Mouse (Mus musculus) kidney, embryonic 16.5 days (tissue): ENCODE measurements at regions not wholly inside any gene's neighbourhood (a gene's known extent, or its start where the extent isn't known, plus 50 kb on each side); places are given as distances from the start of the nearest gene placed in this dataset.

ENCODE experiments used
- ATAC-seq: fragments of 200-750 bp; cut with Nextera tagmentation; 2 replicates; pipeline ENCODE4 v1.8.0; 2017; ENCODE audit warnings: moderate TSS enrichment; ENCODE audit not compliant: low FRiP score, low TSS enrichment
- H3K27ac ChIP-seq: fragments of 300-500 bp; sonication (generic); 2 replicates; pipeline ENCODE4 v1.5.1; 2014; ENCODE audit warnings: low read length
- H3K27me3 ChIP-seq: fragments of 300-500 bp; sonication (generic); 2 replicates; pipeline ENCODE4 v1.6.1; 2014; ENCODE audit warnings: low read length, control low read depth, mixed read lengths; ENCODE audit not compliant: insufficient read depth
- H3K36me3 ChIP-seq: fragments of 300-500 bp; sonication (generic); 2 replicates; pipeline ENCODE4 v1.6.1; 2014; ENCODE audit warnings: low read length, control low read depth, mixed read lengths; ENCODE audit not compliant: insufficient read depth
- H3K4me1 ChIP-seq: fragments of 300-500 bp; sonication (generic); 2 replicates; pipeline ENCODE4 v1.6.1; 2014; ENCODE audit warnings: low read length, control low read depth, mixed read lengths; ENCODE audit not compliant: insufficient read depth
- H3K4me2 ChIP-seq: fragments of 300-500 bp; sonication (generic); replicated peaks from 2 replicates; pipeline ENCODE4 v1.6.1; 2014; ENCODE audit warnings: low read depth, low read length
- H3K4me3 ChIP-seq: fragments of 300-500 bp; sonication (generic); 2 replicates; pipeline ENCODE4 v1.5.1; 2014; ENCODE audit warnings: mild to moderate bottlenecking, low read length
- H3K9ac ChIP-seq: fragments of 300-500 bp; sonication (generic); replicated peaks from 2 replicates; pipeline ENCODE4 v1.6.1; 2014; ENCODE audit warnings: low read length
- H3K9me3 ChIP-seq: fragments of 300-500 bp; sonication (generic); 2 replicates; pipeline ENCODE4 v1.6.1; 2016; ENCODE audit warnings: low read length, control low read depth
- WGBS: fragments of 180-500 bp; shearing (Covaris S2); extraction: QIAGEN DNeasy Blood & Tissue Kit; methylation state at CpG from one replicate; pipeline ENCODE4 v1.1.7; 2014; 5-methylcytosine and 5-hydroxymethylcytosine counted together

DNA sequence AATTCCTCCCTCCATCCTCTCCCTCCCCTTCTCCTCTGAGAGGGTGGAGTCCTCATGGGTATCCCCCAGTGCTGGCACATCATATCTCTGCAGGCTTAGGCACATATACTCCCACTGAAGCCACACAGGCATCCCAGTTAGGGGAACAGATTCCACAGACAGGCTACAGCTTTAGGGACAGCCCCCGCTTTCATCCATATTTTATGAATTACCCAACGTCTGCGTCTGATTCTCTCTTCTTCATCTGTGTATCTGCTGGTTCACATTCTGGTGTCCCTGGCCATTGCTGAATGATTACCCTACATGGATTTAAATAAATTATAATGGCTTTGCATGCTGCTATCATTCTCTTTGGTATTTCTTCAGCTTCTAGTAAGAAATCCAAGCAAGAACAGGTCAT is 632.4 kb downstream of the Tmem114 start:
- H3K27me3 ChIP-seq = no peaks in the 10 kb centered on the region
- H3K4me3 ChIP-seq = no peak overlapping the region
- ATAC-seq = no peak
- no peak overlapping the region for H3K4me2 ChIP-seq
- H3K4me1 ChIP-seq = 0 out of 2 replicates have a peak, but pooled peaks cover 3% of the 10 kb centered on the region
- no peaks in the 10 kb centered on the region for H3K36me3 ChIP-seq
- no peak overlapping the region for H3K27ac ChIP-seq
- H3K9me3 ChIP-seq = no peaks in the 10 kb centered on the region
- WGBS = 97% methylated on average over 3 of the region's 3 CpGs
- no peak overlapping the region for H3K9ac ChIP-seq

DNA sequence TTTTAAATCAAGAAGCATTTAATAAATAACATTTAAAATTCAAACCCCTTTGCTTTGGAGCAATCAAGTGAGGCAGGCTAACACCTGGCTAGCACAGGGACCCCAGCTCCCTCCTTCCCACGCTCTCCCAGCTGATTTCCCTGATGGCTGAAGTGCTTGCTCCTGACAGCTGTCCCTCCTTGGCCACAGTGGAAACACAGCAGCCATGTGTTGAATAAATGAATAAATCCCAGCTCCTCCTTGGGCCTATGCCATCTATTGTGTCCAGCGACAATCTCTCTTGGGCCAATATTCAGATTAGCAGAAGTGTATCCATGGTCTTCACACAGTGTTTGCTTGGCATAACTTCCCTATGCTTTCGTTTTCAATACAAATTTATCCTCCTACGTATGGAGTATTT is 634.7 kb downstream of the Tmem114 start:
- no peaks in the 10 kb centered on the region for H3K36me3 ChIP-seq
- no peak overlapping the region for H3K4me2 ChIP-seq
- H3K9me3 ChIP-seq = no peaks in the 10 kb centered on the region
- H3K9ac ChIP-seq = no peak overlapping the region
- no peak overlapping the region for H3K4me3 ChIP-seq
- no peak for ATAC-seq
- H3K4me1 ChIP-seq = no peaks in the 10 kb centered on the region
- H3K27ac ChIP-seq = no peak overlapping the region
- 87% methylated on average over 4 of the region's 4 CpGs for WGBS
- no peaks in the 10 kb centered on the region for H3K27me3 ChIP-seq

DNA sequence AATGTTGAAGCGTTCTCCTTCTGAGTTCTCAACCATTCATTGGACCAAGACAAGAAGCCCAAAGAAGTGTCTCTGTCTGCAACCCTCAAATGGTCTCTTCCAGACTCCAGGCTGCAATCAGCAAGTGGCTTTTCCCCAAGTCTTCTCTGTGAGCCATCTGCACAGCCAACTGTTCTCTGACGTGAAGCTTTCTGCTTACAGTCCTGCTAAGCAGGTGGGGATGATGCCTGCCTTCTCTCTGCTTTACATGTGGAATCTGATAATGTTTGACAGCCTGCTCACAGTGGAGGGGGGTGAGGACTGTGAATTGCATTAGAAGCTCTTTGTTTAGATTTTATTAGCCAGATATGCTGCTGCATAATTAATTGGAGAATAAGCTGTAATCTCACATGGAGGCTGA is 636.7 kb downstream of the Tmem114 start:
- Histone ChIP-seq H3K4me1 (no peaks in the 10 kb centered on the region), H3K4me3 (no peak overlapping the region), H3K27me3 (no peaks in the 10 kb centered on the region), H3K9me3 (no peaks in the 10 kb centered on the region), H3K9ac (no peak overlapping the region), H3K36me3 (no peaks in the 10 kb centered on the region), H3K4me2 (no peak overlapping the region), H3K27ac (no peak overlapping the region)
- no peak for ATAC-seq
- 81% methylated on average over 2 of the region's 2 CpGs for WGBS

DNA sequence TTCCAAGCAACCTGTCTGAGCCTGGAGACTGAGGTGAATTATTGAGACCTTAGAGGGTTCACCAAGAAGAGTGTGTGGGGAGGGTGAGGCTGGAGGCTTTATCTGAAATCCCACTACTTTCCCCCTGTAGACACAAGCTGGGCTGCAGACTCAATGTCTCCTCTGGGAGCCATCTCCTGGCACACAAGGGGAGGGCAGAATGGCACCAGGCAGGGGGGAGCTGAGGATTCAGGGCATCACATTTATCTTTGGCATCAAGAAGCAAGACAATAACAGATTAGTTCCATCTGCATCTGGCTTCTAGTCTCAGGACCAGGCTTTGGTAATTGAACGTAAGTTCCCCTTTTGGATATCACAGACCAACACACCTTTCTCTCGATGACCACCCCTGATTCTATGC is 643.4 kb downstream of the Tmem114 start:
- ATAC-seq = no peak
- Histone ChIP-seq H3K4me2 (no peak overlapping the region), H3K4me1 (no peaks in the 10 kb centered on the region), H3K36me3 (no peaks in the 10 kb centered on the region), H3K27me3 (no peaks in the 10 kb centered on the region), H3K9ac (no peak overlapping the region), H3K27ac (no peak overlapping the region), H3K4me3 (no peak overlapping the region), H3K9me3 (no peaks in the 10 kb centered on the region)
- WGBS = 81% methylated on average over 2 of the region's 2 CpGs

DNA sequence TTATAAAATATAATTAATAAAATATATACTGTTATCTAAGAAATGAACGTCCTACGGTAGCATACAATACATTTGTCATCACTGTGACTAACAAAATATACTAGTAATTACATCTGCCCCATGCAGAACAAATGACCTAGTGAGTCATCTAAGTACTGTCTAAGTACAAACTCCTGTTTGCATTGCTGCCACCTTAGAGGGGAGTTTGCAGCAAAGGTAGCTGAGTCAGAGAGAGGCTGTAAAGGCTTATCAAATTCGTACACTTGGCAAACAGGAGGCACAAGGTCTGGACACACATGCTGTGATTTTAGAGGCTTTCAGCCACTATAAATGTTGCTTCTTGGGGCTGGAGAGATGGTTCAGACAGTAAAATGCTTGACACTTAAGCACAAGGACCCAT is 649.3 kb downstream of the Tmem114 start:
- WGBS = 81% methylated on average over 3 of the region's 3 CpGs
- H3K27me3 ChIP-seq = no peaks in the 10 kb centered on the region

DNA sequence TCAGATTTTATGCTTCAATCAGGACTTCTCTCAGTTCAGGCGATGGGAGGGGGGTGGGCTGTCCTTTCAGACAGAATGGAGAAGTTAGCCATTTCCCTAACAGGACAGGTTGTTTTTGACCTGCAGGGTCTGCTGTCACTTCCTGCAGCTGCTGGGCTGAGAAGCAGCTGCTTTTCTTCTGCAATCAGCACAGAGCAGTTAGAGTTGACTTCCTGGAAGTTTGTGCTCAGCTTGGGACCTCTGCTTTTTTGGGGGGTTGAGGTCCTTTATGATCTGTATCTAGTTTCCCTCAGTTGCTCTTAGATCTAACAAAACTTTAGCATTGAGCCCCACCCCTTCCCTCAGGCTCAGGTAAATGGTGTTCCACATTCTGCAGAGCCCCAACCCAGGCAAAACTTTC is 656.5 kb downstream of the Tmem114 start:
- Histone ChIP-seq H3K9ac (no peak overlapping the region), H3K9me3 (no peaks in the 10 kb centered on the region), H3K4me3 (no peak overlapping the region), H3K27me3 (no peaks in the 10 kb centered on the region), H3K36me3 (no peaks in the 10 kb centered on the region), H3K27ac (no peak overlapping the region), H3K4me2 (no peak overlapping the region), H3K4me1 (no peaks in the 10 kb centered on the region)
- no peak for ATAC-seq
- WGBS = 53% methylated on average over 1 of the region's 1 CpGs

More for the DNA sequence above, 649.3 kb downstream of the Tmem114 start:
- Histone ChIP-seq H3K27ac (no peak overlapping the region), H3K4me3 (no peak overlapping the region), H3K9ac (no peak overlapping the region), H3K9me3 (no peaks in the 10 kb centered on the region), H3K4me2 (no peak overlapping the region), H3K4me1 (no peaks in the 10 kb centered on the region), H3K36me3 (no peaks in the 10 kb centered on the region)
- ATAC-seq = no peak

DNA sequence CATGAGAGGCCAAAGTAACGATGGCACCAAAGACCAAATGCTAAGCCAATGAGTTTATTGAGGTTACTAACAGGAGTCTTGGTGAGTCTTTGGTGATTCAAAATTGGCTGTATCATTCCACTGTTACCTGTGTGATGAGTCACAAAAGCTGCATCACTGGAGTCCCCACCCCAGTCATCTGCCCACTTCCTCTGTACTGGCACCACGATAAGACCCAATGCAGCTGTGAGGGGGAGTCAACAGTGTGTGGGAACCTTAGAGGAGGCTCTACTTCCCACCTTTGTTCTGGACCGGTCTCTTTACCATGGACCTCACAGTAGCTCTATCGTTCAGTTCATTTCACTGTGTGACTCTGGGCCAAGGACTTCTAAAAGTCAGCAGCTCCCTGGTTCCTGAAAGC is 657.2 kb downstream of the Tmem114 start:
- H3K27ac ChIP-seq = no peak overlapping the region
- H3K27me3 ChIP-seq = no peaks in the 10 kb centered on the region
- no peaks in the 10 kb centered on the region for H3K36me3 ChIP-seq
- H3K9ac ChIP-seq = no peak overlapping the region
- ATAC-seq = no peak
- 80% methylated on average over 4 of the region's 4 CpGs for WGBS
- no peak overlapping the region for H3K4me2 ChIP-seq
- H3K9me3 ChIP-seq = no peaks in the 10 kb centered on the region
- no peaks in the 10 kb centered on the region for H3K4me1 ChIP-seq
- no peak overlapping the region for H3K4me3 ChIP-seq

DNA sequence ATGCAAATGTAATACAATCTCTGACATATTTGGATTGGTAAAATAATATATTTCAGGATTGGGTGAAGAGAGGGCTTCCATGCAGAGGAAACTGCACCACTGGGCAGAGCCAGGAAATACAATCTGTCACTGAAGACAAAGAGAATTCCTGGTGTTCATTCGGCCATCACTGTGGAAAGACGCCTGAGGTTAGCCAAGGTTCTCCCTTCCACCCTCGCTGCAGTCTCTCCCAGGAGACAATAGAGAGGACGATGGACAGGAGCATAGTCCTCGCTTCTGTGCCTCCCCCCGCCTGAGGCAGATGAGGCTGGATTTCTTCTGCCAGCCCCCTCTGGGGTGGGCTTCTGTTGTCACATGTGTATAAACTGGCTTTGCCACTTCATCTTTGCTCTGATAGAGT is 660.6 kb downstream of the Tmem114 start:
- Histone ChIP-seq H3K9me3 (no peaks in the 10 kb centered on the region), H3K9ac (no peak overlapping the region), H3K4me2 (no peak overlapping the region), H3K27me3 (no peaks in the 10 kb centered on the region), H3K36me3 (no peaks in the 10 kb centered on the region), H3K4me3 (no peak overlapping the region), H3K27ac (peak overlapping the region; percentile 14), H3K4me1 (no peaks in the 10 kb centered on the region)
- WGBS = 16% methylated on average over 6 of the region's 6 CpGs
- ATAC-seq = peak; percentile 91

DNA sequence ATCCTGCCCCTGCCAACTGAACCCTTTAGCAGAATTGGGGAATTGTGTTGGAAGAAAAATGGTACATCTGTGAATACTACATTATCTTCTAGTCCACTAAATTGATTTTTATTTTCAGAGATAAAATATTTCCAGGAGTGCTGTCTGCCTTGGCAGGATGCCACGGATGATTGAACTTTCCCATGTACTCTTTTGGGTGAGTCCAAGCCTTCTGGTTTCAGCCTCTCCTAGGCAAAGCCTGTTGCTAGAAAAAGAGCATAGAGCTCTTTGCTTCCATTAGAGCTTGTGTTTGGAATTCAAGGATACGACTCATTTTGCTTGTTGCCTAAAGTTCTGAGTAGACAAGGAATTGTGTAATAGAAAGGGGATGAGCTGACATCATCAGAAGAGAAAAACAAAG is 696.8 kb downstream of the Tmem114 start:
- no peaks in the 10 kb centered on the region for H3K9me3 ChIP-seq
- H3K4me2 ChIP-seq = no peak overlapping the region
- H3K27ac ChIP-seq = no peak overlapping the region
- H3K36me3 ChIP-seq = no peaks in the 10 kb centered on the region
- no peak overlapping the region for H3K4me3 ChIP-seq
- H3K27me3 ChIP-seq = no peaks in the 10 kb centered on the region
- 75% methylated on average over 2 of the region's 2 CpGs for WGBS
- no peak overlapping the region for H3K9ac ChIP-seq
- no peak for ATAC-seq
- no peaks in the 10 kb centered on the region for H3K4me1 ChIP-seq

DNA sequence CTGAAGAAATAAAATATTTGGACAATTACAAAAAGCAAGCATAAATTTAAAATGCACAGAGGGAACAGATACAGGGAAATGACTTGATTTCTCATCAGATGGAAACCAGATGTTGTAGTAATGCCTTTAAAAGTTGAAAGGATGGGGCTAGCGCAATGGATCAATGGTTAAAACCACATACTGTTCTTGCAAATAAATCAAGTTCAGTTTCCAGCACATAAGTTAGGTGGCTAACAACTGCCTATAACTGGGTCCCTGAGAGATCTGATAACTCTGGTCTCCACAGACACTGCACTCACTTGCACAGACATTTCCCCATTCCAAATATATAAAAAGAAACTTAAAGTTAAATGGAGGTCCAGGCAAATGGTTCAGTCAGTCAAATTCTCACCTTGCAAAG is 699.7 kb downstream of the Tmem114 start:
- Histone ChIP-seq H3K4me3 (no peak overlapping the region), H3K27ac (no peak overlapping the region), H3K36me3 (no peaks in the 10 kb centered on the region), H3K4me1 (no peaks in the 10 kb centered on the region), H3K9me3 (no peaks in the 10 kb centered on the region), H3K9ac (no peak overlapping the region), H3K4me2 (no peak overlapping the region), H3K27me3 (no peaks in the 10 kb centered on the region)
- 68% methylated on average over 1 of the region's 1 CpGs for WGBS
- ATAC-seq = no peak

DNA sequence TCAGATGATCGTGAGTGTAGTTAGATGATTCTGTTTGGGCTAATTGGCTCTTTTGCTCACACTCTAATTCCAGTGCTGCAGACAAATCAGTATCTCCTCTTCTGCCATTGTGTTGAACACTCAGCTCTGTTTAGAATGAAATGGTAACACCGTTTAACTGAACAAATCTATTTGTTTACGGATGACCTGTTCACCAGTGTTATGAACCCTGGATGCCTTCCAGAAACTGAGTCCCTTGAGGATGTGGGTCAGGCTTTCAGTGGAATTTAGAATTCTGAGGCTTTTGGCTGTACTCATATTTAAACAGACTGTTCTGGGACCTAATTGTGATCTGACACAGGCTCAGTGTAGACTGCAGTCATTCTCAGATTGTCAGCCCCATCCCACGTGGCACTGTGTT is 723.5 kb downstream of the Tmem114 start:
- WGBS = 56% methylated on average over 4 of the region's 4 CpGs
- Histone ChIP-seq H3K36me3 (no peaks in the 10 kb centered on the region), H3K4me2 (no peak overlapping the region), H3K9me3 (no peaks in the 10 kb centered on the region), H3K27me3 (no peaks in the 10 kb centered on the region), H3K4me1 (no peaks in the 10 kb centered on the region), H3K4me3 (no peak overlapping the region), H3K9ac (no peak overlapping the region), H3K27ac (no peak overlapping the region)
- no peak for ATAC-seq
